Mouse (Mus musculus) adrenal gland, postnatal 14 days (tissue): ENCODE data around the gene Tmco5b. TPM values are rescaled to one million over a fixed set of nuclear protein-coding genes. Genes with fewer than 3 reads are reported as not detected.

Experiments used
- DNase-seq: peaks from one replicate; pipeline ENCODE4 v3.0.0; 2021; ENCODE audit warnings: mixed read lengths
- long read RNA-seq, 2 experiments: library from polyadenylated mRNA; stranded (forward); transcript quantifications; one replicate each; pipeline ENCODE4 v2.0.0; 2021
- total RNA-seq: library from RNA; stranded (reverse); gene quantifications from 2 replicates; pipeline ENCODE4 v1.2.3, GENCODE M21; 2021

Gene Tmco5b
- total RNA-seq: not detected in 2 replicates
- long read RNA-seq, experiment 1: 0 reads
- long read RNA-seq, experiment 2: 0 reads

GRCm38 (mm10) chr2:113285432-113285831 is at the start of gene Tmco5b:
TSS of gene Tmco5b (plus strand) at chr2:113285732.
- DNase-seq: no peak

GRCm38 (mm10) chr2:113236993-113237392 is 48.5 kb upstream of the Tmco5b start:
- no peak for DNase-seq

GRCm38 (mm10) chr2:113238871-113239270 is 46.7 kb upstream of the Tmco5b start:
- no peak for DNase-seq

GRCm38 (mm10) chr2:113302349-113303239 is 17.1 kb downstream of the Tmco5b start:
- no peak for DNase-seq

- DNase-seq: no peak
These were observed 17.7 kb downstream of the Tmco5b start for GRCm38 (mm10) chr2:113303240-113303538.

- DNase-seq: peak; percentile 73
These were observed 19.8 kb downstream of the Tmco5b start for GRCm38 (mm10) chr2:113305339-113305738.

- no peak for DNase-seq
These were observed 25.7 kb downstream of the Tmco5b start for GRCm38 (mm10) chr2:113311211-113311610.

GRCm38 (mm10) chr2:113323016-113323415 is 37.5 kb downstream of the Tmco5b start:
- DNase-seq: peak; percentile 62

- no peak for DNase-seq
These were observed 48.4 kb downstream of the Tmco5b start for GRCm38 (mm10) chr2:113333799-113334541.

- DNase-seq: no peak
These were observed 50.2 kb downstream of the Tmco5b start for GRCm38 (mm10) chr2:113335561-113336294.

- no peak for DNase-seq
These were observed 59.0 kb downstream of the Tmco5b start for GRCm38 (mm10) chr2:113344536-113344935.

Other genes with a start within 250 kb of the Tmco5b start
- gene Ryr3, start 68.6 kb upstream of the Tmco5b start, total RNA-seq: 0.49 and 0.74 TPM in 2 replicates
- 1.7 and 3.1 TPM in 2 replicates for gene Fmn1, start 42.0 kb downstream of the Tmco5b start, total RNA-seq